Mouse (Mus musculus) testis, adult 2 months (tissue): ENCODE measurements around the gene Nudt1. TPM values are rescaled to one million over a fixed set of nuclear protein-coding genes. Genes with fewer than 3 reads are reported as not detected.

Experiments
- H3K27ac ChIP-seq: fragments of 200-500 bp; 2 replicates; pipeline ENCODE4 v1.5.1; 2012; ENCODE audit warnings: low read depth, low read length; ENCODE audit not compliant: control insufficient read depth, insufficient read depth
- H3K27me3 ChIP-seq: fragments of 200-500 bp; 2 replicates; pipeline ENCODE4 v1.6.1; 2012; ENCODE audit warnings: mild to moderate bottlenecking, low read length, moderate library complexity; ENCODE audit not compliant: control insufficient read depth, insufficient read depth
- H3K36me3 ChIP-seq: fragments of 200-500 bp; 2 replicates; pipeline ENCODE4 v1.6.1; 2012; ENCODE audit warnings: mild to moderate bottlenecking, low read length; ENCODE audit not compliant: control insufficient read depth, insufficient read depth
- H3K4me1 ChIP-seq: fragments of 200-500 bp; 2 replicates; pipeline ENCODE4 v1.6.1; 2012; ENCODE audit warnings: low read length; ENCODE audit not compliant: control insufficient read depth, insufficient read depth
- H3K4me3 ChIP-seq: fragments of 200-500 bp; 2 replicates; pipeline ENCODE4 v1.5.1; 2012; ENCODE audit warnings: low read depth, mild to moderate bottlenecking, low read length, moderate library complexity, mixed read lengths; ENCODE audit not compliant: control insufficient read depth
- CTCF ChIP-seq: fragments of 200-500 bp; IDR thresholded peaks from 2 replicates; pipeline ENCODE4 v1.5.1; 2012; ENCODE audit warnings: low read depth, mild to moderate bottlenecking, inconsistent platforms, low read length, moderate library complexity; ENCODE audit not compliant: control insufficient read depth, insufficient read depth, insufficient replicate concordance
- POLR2A ChIP-seq: fragments of 200-500 bp; IDR thresholded peaks from 2 replicates; pipeline ENCODE4 v1.6.1; 2012; ENCODE audit warnings: low read depth, mild to moderate bottlenecking, inconsistent platforms, low read length, moderate library complexity; ENCODE audit not compliant: control insufficient read depth
- polyA plus RNA-seq: library from polyadenylated mRNA; depleted of rRNA; stranded (reverse); fragments of >200 nt; gene quantifications from 2 replicates; pipeline ENCODE4 v1.2.3, GENCODE M21; 2012

The Nudt1 gene
- polyA plus RNA-seq, 1 experiment: 4.1 TPM

DNA sequence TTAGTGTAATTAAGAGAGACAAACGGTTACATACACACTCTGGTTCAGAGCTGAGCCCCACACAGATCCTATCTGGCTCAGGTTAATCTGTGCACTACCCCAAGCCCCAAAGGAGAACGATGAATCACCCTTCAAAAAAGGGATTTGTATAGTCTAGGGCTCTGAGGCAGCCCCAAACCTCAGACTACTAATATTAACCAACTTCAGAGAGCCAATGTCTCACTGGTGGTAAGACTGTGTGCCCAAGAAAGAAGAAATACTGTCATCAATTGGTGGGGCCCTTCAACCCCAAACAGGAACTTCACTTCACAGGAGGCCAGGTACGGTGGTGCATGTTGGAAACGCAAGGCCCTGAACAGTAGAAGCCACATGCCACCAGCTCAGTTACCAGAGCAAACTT lies 23.8 kb downstream of the Nudt1 start:
- Histone ChIP-seq H3K36me3 (no peaks in the 10 kb centered on the region), H3K4me1 (no peaks in the 10 kb centered on the region), H3K27me3 (no peaks in the 10 kb centered on the region), H3K27ac (no peak overlapping the region), H3K4me3 (no peak overlapping the region)
- TF ChIP-seq POLR2A (no peak), CTCF (no peak)

DNA sequence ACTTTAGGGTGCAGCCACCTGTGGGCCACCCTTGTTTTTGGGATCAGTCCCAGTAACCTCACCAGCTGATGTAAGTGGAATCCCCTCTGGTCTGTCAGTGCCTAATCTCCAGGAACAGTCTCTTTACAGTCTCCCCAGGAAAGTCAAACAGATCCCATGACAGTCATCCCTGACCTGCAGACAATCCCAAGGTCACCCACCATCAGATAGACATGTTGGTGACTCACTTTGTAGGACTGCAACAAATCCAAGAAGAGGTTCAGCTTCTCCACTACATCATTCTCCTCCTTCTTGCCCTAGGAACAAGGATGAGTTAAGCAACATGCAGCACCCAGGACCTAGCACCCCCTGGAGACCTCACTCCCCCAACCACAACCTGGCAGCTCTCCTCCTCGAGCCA lies 24.6 kb downstream of the Nudt1 start:
- Histone ChIP-seq H3K36me3 (no peaks in the 10 kb centered on the region), H3K4me3 (no peak overlapping the region), H3K27ac (no peak overlapping the region), H3K4me1 (no peaks in the 10 kb centered on the region), H3K27me3 (no peaks in the 10 kb centered on the region)
- no peak for TF ChIP-seq POLR2A
- TF ChIP-seq CTCF: no peak

DNA sequence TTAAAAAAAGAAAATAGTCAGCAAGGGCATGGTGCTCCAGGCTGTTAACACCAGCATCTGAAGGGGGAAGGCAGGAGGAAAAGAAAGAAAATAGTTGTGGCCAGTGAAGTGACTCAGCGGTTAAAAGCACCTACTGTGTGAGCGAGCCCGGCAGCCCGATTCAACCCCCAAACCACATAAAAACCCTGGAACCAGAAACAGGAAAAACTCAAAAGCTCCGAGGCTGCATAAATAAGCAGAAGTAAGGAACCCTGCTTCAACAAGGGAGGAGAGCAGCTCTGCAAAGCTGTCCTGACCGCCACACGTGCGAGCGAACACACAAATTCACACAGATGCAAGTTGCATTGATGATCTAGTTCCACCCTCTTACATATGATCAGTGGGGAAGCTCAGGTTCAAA lies 28.4 kb downstream of the Nudt1 start:
- no peaks in the 10 kb centered on the region for H3K4me1 ChIP-seq
- TF ChIP-seq POLR2A: no peak
- TF ChIP-seq CTCF: no peak
- no peaks in the 10 kb centered on the region for H3K36me3 ChIP-seq
- H3K4me3 ChIP-seq: no peak overlapping the region
- H3K27me3 ChIP-seq: no peaks in the 10 kb centered on the region
- H3K27ac ChIP-seq: no peak overlapping the region

DNA sequence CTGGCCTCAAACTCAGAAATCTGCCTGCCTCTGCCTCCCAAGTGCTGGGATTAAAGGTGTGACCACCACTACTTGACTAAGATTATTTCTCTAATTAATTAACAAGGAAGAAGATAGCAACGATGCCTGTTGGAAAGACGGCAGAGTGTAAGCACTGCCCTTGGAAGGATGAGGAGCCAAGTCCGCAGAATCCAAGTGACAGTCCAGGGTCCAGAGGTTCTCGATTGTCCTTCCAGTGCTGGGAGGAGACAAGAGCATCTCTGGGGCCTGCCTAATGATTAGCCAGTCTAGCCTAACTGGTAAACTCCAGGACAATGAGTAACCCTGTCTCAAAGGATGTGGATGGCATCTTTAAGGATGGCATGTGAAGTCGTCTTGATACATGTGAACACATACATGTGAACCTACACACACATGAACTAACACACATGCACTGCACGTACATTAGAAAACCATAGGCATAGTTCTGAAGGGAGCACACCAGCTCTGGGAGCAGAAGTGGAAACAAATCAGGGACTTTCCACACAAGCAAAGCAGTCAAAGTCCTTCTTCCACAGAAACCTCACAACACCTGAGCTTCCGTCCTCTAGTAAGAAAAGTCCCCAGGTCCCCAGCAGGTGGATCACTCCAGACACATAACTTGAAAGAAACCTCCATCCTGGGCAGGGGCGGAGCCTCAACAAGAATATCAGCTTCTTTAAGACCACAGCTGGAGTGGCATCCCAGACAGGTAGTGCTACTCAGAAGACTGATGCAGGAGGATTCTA lies 29.5 kb downstream of the Nudt1 start:
- Histone ChIP-seq H3K27me3 (no peaks in the 10 kb centered on the region), H3K36me3 (no peaks in the 10 kb centered on the region), H3K4me1 (no peaks in the 10 kb centered on the region), H3K27ac (no peak overlapping the region), H3K4me3 (no peak overlapping the region)
- TF ChIP-seq CTCF: no peak
- no peak for TF ChIP-seq POLR2A

DNA sequence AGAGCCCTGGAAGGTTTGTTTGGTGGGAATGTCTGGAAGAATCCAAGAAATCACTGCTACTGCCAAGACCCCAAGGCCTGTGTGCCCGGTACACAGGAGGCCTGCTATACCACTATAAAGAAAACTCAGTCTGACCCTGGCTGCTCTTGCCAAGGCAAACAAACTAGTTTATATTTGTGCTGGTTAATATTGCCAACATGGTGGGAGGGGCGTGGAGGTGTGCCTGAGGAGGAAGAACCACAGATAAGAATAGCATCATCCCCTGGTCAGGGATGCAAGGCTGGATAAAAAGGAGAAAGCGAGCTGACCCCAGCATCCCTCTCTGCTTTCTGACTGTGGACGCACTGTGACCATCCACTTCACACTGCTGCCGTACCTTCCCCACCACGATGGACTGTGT lies 30.9 kb downstream of the Nudt1 start:
- Histone ChIP-seq H3K27me3 (no peaks in the 10 kb centered on the region), H3K4me3 (no peak overlapping the region), H3K27ac (no peak overlapping the region), H3K4me1 (no peaks in the 10 kb centered on the region), H3K36me3 (no peaks in the 10 kb centered on the region)
- TF ChIP-seq POLR2A: no peak
- TF ChIP-seq CTCF: no peak

DNA sequence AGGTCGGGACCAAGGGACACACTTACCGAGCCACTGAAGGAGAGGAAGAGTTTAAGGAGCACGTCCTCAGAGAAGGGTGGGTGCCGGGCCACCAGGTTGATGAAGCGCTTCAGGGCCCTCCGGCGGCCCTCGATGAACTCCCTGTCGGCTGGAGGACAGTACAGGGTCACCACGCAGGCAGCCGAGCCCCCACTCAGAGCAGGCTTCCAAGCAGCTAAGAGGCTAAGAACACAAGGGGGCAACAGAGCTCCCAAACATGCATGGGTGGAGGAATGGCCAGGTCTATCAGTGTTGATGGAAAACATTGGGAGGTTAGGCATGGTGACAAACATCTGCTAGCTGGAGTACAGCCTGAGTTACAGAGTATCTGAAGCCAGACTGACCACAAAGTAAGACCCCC lies 34.5 kb downstream of the Nudt1 start:
- Histone ChIP-seq H3K4me3 (no peak overlapping the region), H3K27ac (no peak overlapping the region), H3K27me3 (no peaks in the 10 kb centered on the region), H3K36me3 (no peaks in the 10 kb centered on the region), H3K4me1 (no peaks in the 10 kb centered on the region)
- TF ChIP-seq CTCF: no peak

DNA sequence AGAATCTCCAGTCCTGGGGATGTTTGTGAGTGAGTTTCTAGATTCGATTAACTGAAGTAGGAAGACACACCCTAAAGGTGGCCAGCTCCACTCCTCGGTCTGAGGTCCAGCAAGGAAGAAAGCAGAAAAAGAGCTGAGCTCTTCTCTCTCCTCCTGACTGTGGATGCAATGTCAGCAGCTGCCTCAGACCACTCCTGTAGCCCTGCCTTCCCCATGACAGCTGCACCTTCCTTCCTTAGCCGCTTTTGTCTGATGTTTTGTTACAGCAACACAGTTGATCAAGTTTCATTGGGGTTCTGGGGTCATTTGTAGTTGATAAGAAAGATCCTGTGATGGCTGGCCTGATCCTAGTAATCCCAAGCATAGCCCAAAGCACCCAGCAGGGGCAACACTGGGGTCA lies 36.0 kb downstream of the Nudt1 start:
- Histone ChIP-seq H3K4me3 (no peak overlapping the region), H3K4me1 (no peaks in the 10 kb centered on the region), H3K36me3 (no peaks in the 10 kb centered on the region), H3K27ac (no peak overlapping the region), H3K27me3 (no peaks in the 10 kb centered on the region)
- TF ChIP-seq POLR2A: no peak
- TF ChIP-seq CTCF: no peak
